Mouse (Mus musculus) frontal cortex, postnatal 25 days (tissue): ENCODE data around the gene Zmym4.

ENCODE experiments used
- DNase-seq, 2 experiments: peaks; one replicate each; pipeline ENCODE4 v3.0.0; 2022; ENCODE audit warnings: low spot score in 2 of 2

The Zmym4 gene

GRCm38 (mm10) chr4:126942846-126943245, 25.1 kb downstream of the Zmym4 start:
- DNase-seq: no peak

- DNase-seq: no peak
Observed at GRCm38 (mm10) chr4:126927701-126928100, 40.2 kb downstream of the Zmym4 start.

GRCm38 (mm10) chr4:126889879-126890278, 78.1 kb downstream of the Zmym4 start:
- DNase-seq: no peak

- DNase-seq: no peak
Observed at GRCm38 (mm10) chr4:126885953-126886352, 82.0 kb downstream of the Zmym4 start.

GRCm38 (mm10) chr4:126883602-126884001, 84.3 kb downstream of the Zmym4 start:
- no peak for DNase-seq

- no peak for DNase-seq
Observed at GRCm38 (mm10) chr4:126879560-126880275, 88.2 kb downstream of the Zmym4 start.

- no peak for DNase-seq
Observed at GRCm38 (mm10) chr4:126872717-126873116, 95.2 kb downstream of the Zmym4 start.

GRCm38 (mm10) chr4:126868699-126869098, 99.2 kb downstream of the Zmym4 start:
- DNase-seq: no peak

GRCm38 (mm10) chr4:126861514-126862266, 106.2 kb downstream of the Zmym4 start:
- DNase-seq: no peak

GRCm38 (mm10) chr4:126860268-126860986, 107.5 kb downstream of the Zmym4 start:
- DNase-seq: no peak

- DNase-seq: no peak
Observed at GRCm38 (mm10) chr4:126852971-126853370, 115.0 kb downstream of the Zmym4 start.

- no peak for DNase-seq
Observed at GRCm38 (mm10) chr4:126850778-126851080, 117.2 kb downstream of the Zmym4 start.

- no peak for DNase-seq
Observed at GRCm38 (mm10) chr4:126850019-126850777, 117.7 kb downstream of the Zmym4 start.

- DNase-seq: no peak
Observed at GRCm38 (mm10) chr4:126846971-126847370, 121.0 kb downstream of the Zmym4 start.

GRCm38 (mm10) chr4:126845664-126846063, 122.3 kb downstream of the Zmym4 start:
- DNase-seq: no peak

- DNase-seq: no peak
Observed at GRCm38 (mm10) chr4:126842911-126843310, 125.0 kb downstream of the Zmym4 start.

GRCm38 (mm10) chr4:126840996-126841560, 126.9 kb downstream of the Zmym4 start:
- DNase-seq: no peak

- peak; percentile 84 to 90 for DNase-seq
Observed at GRCm38 (mm10) chr4:126839873-126840272, 128.1 kb downstream of the Zmym4 start.

GRCm38 (mm10) chr4:126838799-126839198, 129.1 kb downstream of the Zmym4 start:
- no peak for DNase-seq

GRCm38 (mm10) chr4:126831122-126831521, 136.8 kb downstream of the Zmym4 start:
- DNase-seq: no peak

- DNase-seq: no peak
Observed at GRCm38 (mm10) chr4:126823917-126824316, 144.0 kb downstream of the Zmym4 start.
